Mouse (Mus musculus): ENCODE results near the gene Ccl24. TPM values are rescaled to one million over a fixed set of nuclear protein-coding genes. Genes with fewer than 3 reads are reported as not detected.
A peak's percentile ranks its signal among the peaks of the same experiment; 100 is the strongest.

The Ccl24 gene
- polyA plus RNA-seq, 1 experiment from 2014 or later: 0.54 TPM

- Histone ChIP-seq H3K27ac (no peak overlapping the region), H3K27me3 (ENCODE audit: low read depth, poor library complexity, severe bottlenecking) (no peaks in the 10 kb centered on the region), H3K4me1 (no peaks in the 10 kb centered on the region), H3K4me3 (no peak overlapping the region), H3K9me3 (replicated peaks) (no peaks in the 10 kb centered on the region), H3K36me3 (no peaks in the 10 kb centered on the region)
- DNase-seq (ENCODE audit: low spot score): no peak
- 82% methylated on average over 6 of the region's 6 CpGs for whole genome bisulfite sequencing
These were observed 4.2 kb downstream of the Ccl24 start for GRCm38 (mm10) chr5:135568698-135569097.

GRCm38 (mm10) chr5:135567556-135568265 is 5.1 kb downstream of the Ccl24 start:
- Histone ChIP-seq H3K9me3 (replicated peaks) (no peaks in the 10 kb centered on the region), H3K27me3 (ENCODE audit: low read depth, poor library complexity, severe bottlenecking) (no peaks in the 10 kb centered on the region), H3K4me1 (no peaks in the 10 kb centered on the region), H3K27ac (no peak overlapping the region), H3K4me3 (no peak overlapping the region), H3K36me3 (no peaks in the 10 kb centered on the region)
- no peak for DNase-seq (ENCODE audit: low spot score)
- WGBS: 92% methylated on average over 6 of the region's 6 CpGs

- no peak within 1 kb of the TSS for H3K27ac ChIP-seq
- H3K27me3 ChIP-seq (ENCODE audit: low read depth, poor library complexity, severe bottlenecking): no peaks in the 10 kb centered on the region
- no peak for DNase-seq (ENCODE audit: low spot score)
- H3K9me3 ChIP-seq (replicated peaks): no peaks in the 10 kb centered on the region
- no peak within 1 kb of the TSS for H3K4me3 ChIP-seq
- H3K4me1 ChIP-seq: no peaks in the 10 kb centered on the region
- WGBS: 92% methylated on average over 3 of the region's 3 CpGs
- H3K36me3 ChIP-seq: no peaks in the 10 kb centered on the region
These were observed 9.4 kb downstream of the Ccl24 start, which contains the start of gene Ccl26 for GRCm38 (mm10) chr5:135563469-135563868. TSS of gene Ccl26 (minus strand) at chr5:135563569.

- no peaks in the 10 kb centered on the region for H3K27me3 ChIP-seq (ENCODE audit: low read depth, poor library complexity, severe bottlenecking)
- no peak for DNase-seq (ENCODE audit: low spot score)
- peaks cover 3% of the 10 kb centered on the region for H3K4me1 ChIP-seq
- no peaks in the 10 kb centered on the region for H3K9me3 ChIP-seq (replicated peaks)
- H3K36me3 ChIP-seq: no peaks in the 10 kb centered on the region
- no peak overlapping the region for H3K4me3 ChIP-seq
- WGBS: 72% methylated on average over 3 of the region's 3 CpGs
- H3K27ac ChIP-seq: no peak overlapping the region
These were observed 15.2 kb downstream of the Ccl24 start for GRCm38 (mm10) chr5:135557671-135558070.

- no peaks in the 10 kb centered on the region for H3K36me3 ChIP-seq
- H3K4me1 ChIP-seq: peaks cover 3% of the 10 kb centered on the region
- H3K27ac ChIP-seq: no peak overlapping the region
- H3K27me3 ChIP-seq (ENCODE audit: low read depth, poor library complexity, severe bottlenecking): no peaks in the 10 kb centered on the region
- no peaks in the 10 kb centered on the region for H3K9me3 ChIP-seq (replicated peaks)
- no peak overlapping the region for H3K4me3 ChIP-seq
- WGBS: 34% methylated on average over 4 of the region's 4 CpGs
- DNase-seq (ENCODE audit: low spot score): no peak
These were observed 15.8 kb downstream of the Ccl24 start for GRCm38 (mm10) chr5:135557051-135557450.

GRCm38 (mm10) chr5:135556259-135556658 is 16.6 kb downstream of the Ccl24 start:
- no peaks in the 10 kb centered on the region for H3K9me3 ChIP-seq (replicated peaks)
- H3K27me3 ChIP-seq (ENCODE audit: low read depth, poor library complexity, severe bottlenecking): no peaks in the 10 kb centered on the region
- no peak overlapping the region for H3K4me3 ChIP-seq
- H3K4me1 ChIP-seq: peaks cover 3% of the 10 kb centered on the region
- no peak overlapping the region for H3K27ac ChIP-seq
- WGBS: 83% methylated on average over 4 of the region's 4 CpGs
- H3K36me3 ChIP-seq: no peaks in the 10 kb centered on the region
- no peak for DNase-seq (ENCODE audit: low spot score)

- WGBS: 79% methylated on average over 3 of the region's 3 CpGs
- no peak overlapping the region for H3K4me3 ChIP-seq
- H3K4me1 ChIP-seq: no peaks in the 10 kb centered on the region
- no peak for DNase-seq (ENCODE audit: low spot score)
- H3K36me3 ChIP-seq: no peaks in the 10 kb centered on the region
- no peak overlapping the region for H3K27ac ChIP-seq
- peaks cover 9% of the 10 kb centered on the region; the same call in 1 of the 2 replicates for H3K27me3 ChIP-seq (ENCODE audit: low read depth, poor library complexity, severe bottlenecking)
- no peaks in the 10 kb centered on the region for H3K9me3 ChIP-seq (replicated peaks)
These were observed 21.3 kb downstream of the Ccl24 start for GRCm38 (mm10) chr5:135551591-135551990.

- peaks cover 13% of the 10 kb centered on the region; the same call in 1 of the 2 replicates for H3K27me3 ChIP-seq (ENCODE audit: low read depth, poor library complexity, severe bottlenecking)
- H3K27ac ChIP-seq: no peak overlapping the region
- no peaks in the 10 kb centered on the region for H3K36me3 ChIP-seq
- DNase-seq (ENCODE audit: low spot score): no peak
- WGBS: 33% methylated on average over 3 of the region's 3 CpGs
- no peaks in the 10 kb centered on the region for H3K9me3 ChIP-seq (replicated peaks)
- peaks cover 5% of the 10 kb centered on the region; the same call in 1 of the 2 replicates for H3K4me1 ChIP-seq
- H3K4me3 ChIP-seq: no peak overlapping the region
These were observed 21.9 kb downstream of the Ccl24 start for GRCm38 (mm10) chr5:135550910-135551309.

- Histone ChIP-seq H3K27ac (no peak overlapping the region), H3K4me3 (no peak overlapping the region), H3K4me1 (peaks cover 20% of the 10 kb centered on the region), H3K9me3 (replicated peaks) (no peaks in the 10 kb centered on the region), H3K36me3 (no peaks in the 10 kb centered on the region), H3K27me3 (ENCODE audit: low read depth, poor library complexity, severe bottlenecking) (peaks cover 26% of the 10 kb centered on the region)
- no peak for DNase-seq (ENCODE audit: low spot score)
- 39% methylated on average over 2 of the region's 2 CpGs for WGBS
These were observed 24.9 kb downstream of the Ccl24 start for GRCm38 (mm10) chr5:135547990-135548389.

GRCm38 (mm10) chr5:135544865-135545797 is 27.7 kb downstream of the Ccl24 start, which contains the start of gene Hip1:
TSS of gene Hip1 (minus strand) at chr5:135545120.
- Histone ChIP-seq H3K4me3 (peak within 1 kb of the TSS; percentile 77), H3K9me3 (replicated peaks) (no peaks in the 10 kb centered on the region), H3K4me1 (peaks cover 20% of the 10 kb centered on the region), H3K27me3 (ENCODE audit: low read depth, poor library complexity, severe bottlenecking) (peaks cover 26% of the 10 kb centered on the region), H3K36me3 (no peaks in the 10 kb centered on the region), H3K27ac (peak within 1 kb of the TSS; percentile 88)
- DNase-seq (ENCODE audit: low spot score): peak; percentile 91
- WGBS: under 1% methylated on average over 46 of the region's 46 CpGs

GRCm38 (mm10) chr5:135544032-135544558 is 28.8 kb downstream of the Ccl24 start:
- Histone ChIP-seq H3K27ac (peak overlapping the region; percentile 88; the same call in 1 of the 2 replicates), H3K9me3 (replicated peaks) (no peaks in the 10 kb centered on the region), H3K36me3 (no peaks in the 10 kb centered on the region), H3K4me3 (peak overlapping the region; percentile 77), H3K4me1 (peaks cover 20% of the 10 kb centered on the region), H3K27me3 (ENCODE audit: low read depth, poor library complexity, severe bottlenecking) (peaks cover 22% of the 10 kb centered on the region)
- DNase-seq (ENCODE audit: low spot score): no peak
- 8% methylated on average over 15 of the region's 15 CpGs for WGBS

GRCm38 (mm10) chr5:135537794-135538214 is 35.0 kb downstream of the Ccl24 start:
- 87% methylated on average over 10 of the region's 10 CpGs for WGBS
- no peak overlapping the region for H3K4me3 ChIP-seq
- H3K27me3 ChIP-seq (ENCODE audit: low read depth, poor library complexity, severe bottlenecking): no peaks in the 10 kb centered on the region
- H3K36me3 ChIP-seq: no peaks in the 10 kb centered on the region
- no peaks in the 10 kb centered on the region for H3K9me3 ChIP-seq (replicated peaks)
- H3K4me1 ChIP-seq: no peaks in the 10 kb centered on the region
- no peak for DNase-seq (ENCODE audit: low spot score)
- no peak overlapping the region for H3K27ac ChIP-seq

- no peaks in the 10 kb centered on the region for H3K27me3 ChIP-seq (ENCODE audit: low read depth, poor library complexity, severe bottlenecking)
- DNase-seq (ENCODE audit: low spot score): no peak
- H3K27ac ChIP-seq: no peak overlapping the region
- WGBS: 77% methylated on average over 4 of the region's 4 CpGs
- H3K9me3 ChIP-seq (replicated peaks): no peaks in the 10 kb centered on the region
- no peaks in the 10 kb centered on the region for H3K36me3 ChIP-seq
- no peak overlapping the region for H3K4me3 ChIP-seq
- H3K4me1 ChIP-seq: no peaks in the 10 kb centered on the region
These were observed 35.5 kb downstream of the Ccl24 start for GRCm38 (mm10) chr5:135537326-135537725.
